Mouse (Mus musculus): ENCODE data around the gene Cemip2. TPM values are rescaled to one million over a fixed set of nuclear protein-coding genes. Genes with fewer than 3 reads are reported as not detected.
"Not testable (repeated sequence)": the region's sequence is repeated elsewhere in the genome, so short reads cannot be mapped to it uniquely, and the experiment has no call there.

The Cemip2 gene
- polyA plus RNA-seq, 1 experiment from 2014 or later = 49.1 TPM

- Histone ChIP-seq H3K9me3 (no peaks in the 10 kb centered on the region), H3K9ac (no peak overlapping the region), H3K4me2 (no peak overlapping the region), H3K4me3 (no peak overlapping the region), H3K27ac (no peak overlapping the region), H3K36me3 (peaks cover 23% of the 10 kb centered on the region), H3K4me1 (replicated peaks) (no peaks in the 10 kb centered on the region), H3K27me3 (no peaks in the 10 kb centered on the region)
- ATAC-seq (ENCODE audit: low FRiP score) = no peak
- 92% methylated on average over 5 of the region's 5 CpGs for WGBS
Measured at GRCm38 (mm10) chr19:21862289-21862990, 84.3 kb downstream of the Cemip2 start.

- Histone ChIP-seq H3K27me3 (no peaks in the 10 kb centered on the region), H3K4me1 (replicated peaks) (no peaks in the 10 kb centered on the region), H3K36me3 (peaks cover 18% of the 10 kb centered on the region), H3K9me3 (no peaks in the 10 kb centered on the region), H3K27ac (no peak overlapping the region), H3K4me2 (no peak overlapping the region), H3K9ac (no peak overlapping the region), H3K4me3 (no peak overlapping the region)
- no peak for ATAC-seq (ENCODE audit: low FRiP score)
- whole genome bisulfite sequencing = 90% methylated on average over 9 of the region's 9 CpGs
Measured at GRCm38 (mm10) chr19:21862991-21863931, 85.1 kb downstream of the Cemip2 start.

GRCm38 (mm10) chr19:21865242-21866055 is 87.3 kb downstream of the Cemip2 start:
- Histone ChIP-seq H3K36me3 (peaks cover 6% of the 10 kb centered on the region), H3K27ac (no peak overlapping the region), H3K9ac (no peak overlapping the region), H3K9me3 (no peaks in the 10 kb centered on the region), H3K27me3 (no peaks in the 10 kb centered on the region), H3K4me2 (no peak overlapping the region), H3K4me1 (replicated peaks) (no peaks in the 10 kb centered on the region), H3K4me3 (no peak overlapping the region)
- 92% methylated on average over 7 of the region's 7 CpGs for WGBS
- no peak for ATAC-seq (ENCODE audit: low FRiP score)

GRCm38 (mm10) chr19:21866094-21866493 is 88.0 kb downstream of the Cemip2 start:
- Histone ChIP-seq H3K36me3 (peaks cover 4% of the 10 kb centered on the region), H3K4me1 (replicated peaks) (no peaks in the 10 kb centered on the region), H3K27me3 (no peaks in the 10 kb centered on the region), H3K4me3 (no peak overlapping the region), H3K9ac (no peak overlapping the region), H3K27ac (no peak overlapping the region), H3K4me2 (no peak overlapping the region), H3K9me3 (no peaks in the 10 kb centered on the region)
- ATAC-seq (ENCODE audit: low FRiP score) = no peak

GRCm38 (mm10) chr19:21866756-21867155 is 88.6 kb downstream of the Cemip2 start:
- not testable (repeated sequence) for H3K27me3 ChIP-seq; H3K4me2 ChIP-seq; H3K9me3 ChIP-seq; H3K27ac ChIP-seq; H3K36me3 ChIP-seq; ATAC-seq (ENCODE audit: low FRiP score); H3K9ac ChIP-seq; H3K4me3 ChIP-seq; H3K4me1 ChIP-seq (replicated peaks)
- 93% methylated on average over 4 of the region's 4 CpGs for WGBS

- H3K9me3 ChIP-seq = no peaks in the 10 kb centered on the region
- WGBS = 89% methylated on average over 2 of the region's 2 CpGs
Measured at GRCm38 (mm10) chr19:21868471-21868870, 90.3 kb downstream of the Cemip2 start.

GRCm38 (mm10) chr19:21882110-21882940 is 104.2 kb downstream of the Cemip2 start:
- Histone ChIP-seq H3K27me3 (peaks cover 5% of the 10 kb centered on the region; the same call in 1 of the 2 replicates), H3K9me3 (peaks cover 4% of the 10 kb centered on the region; the same call in 1 of the 2 replicates), H3K4me2 (no peak overlapping the region), H3K36me3 (no peaks in the 10 kb centered on the region), H3K9ac (no peak overlapping the region), H3K4me3 (no peak overlapping the region), H3K4me1 (replicated peaks) (peaks cover 17% of the 10 kb centered on the region), H3K27ac (no peak overlapping the region)
- WGBS = 6% methylated on average over 8 of the region's 8 CpGs
- no peak for ATAC-seq (ENCODE audit: low FRiP score)

More at GRCm38 (mm10) chr19:21868471-21868870, 90.3 kb downstream of the Cemip2 start:
- Histone ChIP-seq H3K36me3 (no peaks in the 10 kb centered on the region), H3K4me2 (no peak overlapping the region), H3K4me3 (no peak overlapping the region), H3K9ac (no peak overlapping the region), H3K27me3 (no peaks in the 10 kb centered on the region), H3K27ac (no peak overlapping the region), H3K4me1 (replicated peaks) (no peaks in the 10 kb centered on the region)
- no peak for ATAC-seq (ENCODE audit: low FRiP score)

GRCm38 (mm10) chr19:21883053-21883452 is 104.9 kb downstream of the Cemip2 start:
- H3K27ac ChIP-seq = no peak overlapping the region

GRCm38 (mm10) chr19:21883922-21884321 is 105.8 kb downstream of the Cemip2 start:
- 0 out of 2 replicates have a peak, but pooled peaks have one; percentile 46 for ATAC-seq (ENCODE audit: low FRiP score)
- H3K9ac ChIP-seq = no peak overlapping the region
- peaks cover under 1% of the 10 kb centered on the region; the same call in 1 of the 2 replicates for H3K9me3 ChIP-seq
- H3K27ac ChIP-seq = no peak overlapping the region
- peaks cover 17% of the 10 kb centered on the region for H3K4me1 ChIP-seq (replicated peaks)
- H3K4me2 ChIP-seq = no peak overlapping the region
- H3K4me3 ChIP-seq = no peak overlapping the region
- no peaks in the 10 kb centered on the region for H3K36me3 ChIP-seq
- peaks cover 8% of the 10 kb centered on the region; the same call in 1 of the 2 replicates for H3K27me3 ChIP-seq
- WGBS = 61% methylated on average over 2 of the region's 2 CpGs

More at GRCm38 (mm10) chr19:21883053-21883452, 104.9 kb downstream of the Cemip2 start:
- no peaks in the 10 kb centered on the region for H3K36me3 ChIP-seq
- peaks cover 4% of the 10 kb centered on the region; the same call in 1 of the 2 replicates for H3K9me3 ChIP-seq
- no peak overlapping the region for H3K4me2 ChIP-seq
- H3K9ac ChIP-seq = no peak overlapping the region
- H3K27me3 ChIP-seq = peaks cover 8% of the 10 kb centered on the region; the same call in 1 of the 2 replicates
- H3K4me1 ChIP-seq (replicated peaks) = peaks cover 17% of the 10 kb centered on the region
- ATAC-seq (ENCODE audit: low FRiP score) = no peak
- 84% methylated on average over 3 of the region's 3 CpGs for WGBS
- no peak overlapping the region for H3K4me3 ChIP-seq

- H3K36me3 ChIP-seq = no peaks in the 10 kb centered on the region
- no peaks in the 10 kb centered on the region for H3K9me3 ChIP-seq
- peaks cover 8% of the 10 kb centered on the region; the same call in 1 of the 2 replicates for H3K27me3 ChIP-seq
- 33% methylated on average over 4 of the region's 4 CpGs for WGBS
- no peak overlapping the region for H3K4me3 ChIP-seq
- peaks cover 17% of the 10 kb centered on the region for H3K4me1 ChIP-seq (replicated peaks)
- H3K9ac ChIP-seq = no peak overlapping the region
- no peak overlapping the region for H3K27ac ChIP-seq
- peak; percentile 71 for ATAC-seq (ENCODE audit: low FRiP score)
- no peak overlapping the region for H3K4me2 ChIP-seq
Measured at GRCm38 (mm10) chr19:21884385-21884784, 106.2 kb downstream of the Cemip2 start.

GRCm38 (mm10) chr19:21886166-21886657 is 108.1 kb downstream of the Cemip2 start:
- Histone ChIP-seq H3K4me3 (no peak overlapping the region), H3K9ac (no peak overlapping the region), H3K27me3 (peaks cover 8% of the 10 kb centered on the region; the same call in 1 of the 2 replicates), H3K27ac (no peak overlapping the region), H3K4me1 (replicated peaks) (peaks cover 17% of the 10 kb centered on the region), H3K36me3 (no peaks in the 10 kb centered on the region), H3K9me3 (no peaks in the 10 kb centered on the region), H3K4me2 (no peak overlapping the region)
- no peak for ATAC-seq (ENCODE audit: low FRiP score)
- WGBS = 67% methylated on average over 4 of the region's 4 CpGs

All from hindbrain, embryonic 13.5 days (tissue).